Mouse (Mus musculus) liver, postnatal 0 days (tissue): ENCODE measurements around the gene Maco1. TPM values are rescaled to one million over a fixed set of nuclear protein-coding genes. Genes with fewer than 3 reads are reported as not detected.
"Not testable (repeated sequence)": the region's sequence is repeated elsewhere in the genome, so short reads cannot be mapped to it uniquely, and the experiment has no call there.

Source experiments
- ATAC-seq: fragments of 200-750 bp; cut with Nextera tagmentation; 2 replicates; pipeline ENCODE4 v1.8.0; 2017; ENCODE audit warnings: mild to moderate bottlenecking, moderate library complexity
- DNase-seq: peaks from one replicate; pipeline ENCODE4 v3.0.0-alpha.2; 2016
- H3K27ac ChIP-seq: fragments of 300-500 bp; sonication (generic); 2 replicates; pipeline ENCODE4 v1.5.1; 2014; ENCODE audit warnings: antibody characterized with exemption, moderate library complexity, mild to moderate bottlenecking, low read depth
- H3K27me3 ChIP-seq: fragments of 300-500 bp; sonication (generic); 2 replicates; pipeline ENCODE4 v1.6.1; 2014; ENCODE audit warnings: low read length, control low read depth, mixed read lengths; ENCODE audit not compliant: insufficient read depth
- H3K36me3 ChIP-seq: fragments of 300-500 bp; sonication (generic); replicated peaks from 2 replicates; pipeline ENCODE4 v1.6.1; 2014; ENCODE audit warnings: mild to moderate bottlenecking, control low read depth, low read length, moderate library complexity, mixed read lengths; ENCODE audit not compliant: insufficient read depth
- H3K4me1 ChIP-seq: fragments of 300-500 bp; sonication (generic); 2 replicates; pipeline ENCODE4 v1.6.1; 2014; ENCODE audit warnings: antibody characterized with exemption, mild to moderate bottlenecking, control low read depth; ENCODE audit not compliant: insufficient read depth
- H3K4me2 ChIP-seq: fragments of 300-500 bp; sonication (generic); 2 replicates; pipeline ENCODE4 v1.6.1; 2014; ENCODE audit warnings: low read depth, mild to moderate bottlenecking, low read length, moderate library complexity, mixed read lengths
- H3K4me3 ChIP-seq: fragments of 300-500 bp; sonication (generic); 2 replicates; pipeline ENCODE4 v1.5.1; 2014; ENCODE audit warnings: low read depth, low read length
- H3K9ac ChIP-seq: fragments of 300-500 bp; sonication (generic); replicated peaks from 2 replicates; pipeline ENCODE4 v1.6.1; 2014; ENCODE audit warnings: mild to moderate bottlenecking, moderate library complexity
- H3K9me3 ChIP-seq: fragments of 300-500 bp; sonication (generic); 2 replicates; pipeline ENCODE4 v1.6.1; 2016; ENCODE audit warnings: mild to moderate bottlenecking, control low read depth, low read length, mixed read lengths
- CTCF ChIP-seq: sonication (generic); IDR thresholded peaks from 2 replicates; pipeline ENCODE4 v1.5.1; 2016; ENCODE audit warnings: antibody characterized with exemption, low read depth
- EP300 ChIP-seq: IDR thresholded peaks from 2 replicates; pipeline ENCODE4 v1.6.1; 2016; ENCODE audit warnings: antibody characterized with exemption, low read depth, mild to moderate bottlenecking
- WGBS: fragments of 180-500 bp; shearing (Covaris S2); extraction: QIAGEN DNeasy Blood & Tissue Kit; methylation state at CpG from one replicate; pipeline ENCODE4 v1.1.7; 2014; ENCODE audit not compliant: insufficient replicate concordance; 5-methylcytosine and 5-hydroxymethylcytosine counted together
- polyA plus RNA-seq: library from polyadenylated mRNA; unstranded; fragments of >200 nt; fragmentation: Nextera tagmentation; extraction: Ambion mirVana; gene quantifications from 2 replicates; pipeline ENCODE4 v1.2.1, GENCODE M21; 2015

The Maco1 gene
- polyA plus RNA-seq, 1 experiment from 2014 or later: 14.6 TPM

DNA sequence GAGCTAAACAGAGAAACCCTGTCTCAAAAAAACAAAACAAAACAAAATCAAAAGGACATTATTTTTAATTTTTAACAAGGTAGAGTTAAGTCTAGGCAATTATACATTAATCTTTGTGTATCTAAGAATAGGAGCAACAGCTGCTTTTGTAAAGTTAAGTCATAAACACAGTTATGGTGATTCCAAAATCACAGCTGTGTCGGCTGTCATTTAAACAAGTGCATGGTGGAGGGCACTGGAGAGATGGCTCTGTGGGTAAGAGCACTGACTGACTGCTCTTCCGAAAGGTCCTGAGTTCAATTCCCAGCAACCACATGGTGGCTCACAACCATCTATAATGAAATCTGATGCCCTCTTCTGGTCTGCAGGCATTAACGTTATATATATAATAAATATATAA lies 21.2 kb downstream of the Maco1 start:
- no peak overlapping the region for H3K27ac ChIP-seq
- H3K4me1 ChIP-seq: no peaks in the 10 kb centered on the region
- H3K9me3 ChIP-seq: no peaks in the 10 kb centered on the region
- H3K36me3 ChIP-seq: peaks cover 52% of the 10 kb centered on the region
- H3K4me2 ChIP-seq: no peak overlapping the region
- no peak overlapping the region for H3K9ac ChIP-seq
- 94% methylated on average over 3 of the region's 3 CpGs for WGBS
- no peak for TF ChIP-seq CTCF
- no peak for TF ChIP-seq EP300
- no peaks in the 10 kb centered on the region for H3K27me3 ChIP-seq
- ATAC-seq: no peak
- no peak overlapping the region for H3K4me3 ChIP-seq
- DNase-seq: no peak

DNA sequence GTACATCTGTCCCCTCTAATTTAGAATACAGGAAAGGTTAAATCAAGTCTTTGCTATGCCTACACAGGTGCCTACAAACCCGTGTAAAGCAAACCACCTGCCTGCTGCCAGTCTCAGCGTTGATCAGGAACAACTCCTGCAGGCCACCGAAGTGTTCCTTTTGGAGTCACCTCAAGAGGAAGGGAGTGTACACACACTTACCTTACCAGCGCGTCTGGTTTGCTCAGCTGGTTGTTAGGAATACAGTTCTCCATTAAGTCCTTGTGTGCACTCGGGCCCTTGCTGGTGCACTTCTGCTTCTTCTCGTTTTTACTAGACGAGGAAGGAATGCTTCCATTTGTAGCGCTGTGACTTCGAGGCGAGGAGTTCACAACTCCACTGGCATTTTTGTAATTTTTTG lies 25.3 kb downstream of the Maco1 start:
- H3K9me3 ChIP-seq: no peaks in the 10 kb centered on the region
- H3K27me3 ChIP-seq: no peaks in the 10 kb centered on the region
- no peak overlapping the region for H3K4me2 ChIP-seq
- peaks cover 43% of the 10 kb centered on the region for H3K36me3 ChIP-seq
- ATAC-seq (no peak), DNase-seq (no peak)
- 81% methylated on average over 11 of the region's 11 CpGs for WGBS
- H3K27ac ChIP-seq: no peak overlapping the region
- no peak overlapping the region for H3K9ac ChIP-seq
- peaks cover 6% of the 10 kb centered on the region for H3K4me1 ChIP-seq
- TF ChIP-seq CTCF (no peak), EP300 (no peak)
- H3K4me3 ChIP-seq: no peak overlapping the region

DNA sequence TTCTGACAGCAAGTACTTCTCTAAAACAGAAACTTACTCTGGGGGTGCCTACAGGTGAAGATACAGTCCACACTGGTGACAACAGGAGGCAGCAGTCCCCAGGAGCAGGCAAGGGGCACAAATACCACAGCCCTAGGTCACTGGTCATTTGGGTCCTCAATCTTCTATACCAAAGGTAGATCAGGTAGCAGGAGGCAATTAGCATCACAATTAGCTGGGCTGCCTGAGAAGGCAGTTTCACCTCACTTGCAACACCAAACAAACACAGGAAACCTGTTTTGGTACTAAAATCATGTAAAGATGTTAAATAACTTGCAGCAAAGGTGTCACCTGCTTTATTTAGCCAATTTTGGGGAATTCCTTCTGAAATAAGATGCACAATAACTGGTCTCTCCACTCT lies 26.8 kb downstream of the Maco1 start:
- Histone ChIP-seq H3K4me1 (peaks cover 6% of the 10 kb centered on the region), H3K27ac (no peak overlapping the region), H3K4me2 (no peak overlapping the region), H3K9me3 (no peaks in the 10 kb centered on the region), H3K27me3 (no peaks in the 10 kb centered on the region), H3K4me3 (no peak overlapping the region), H3K36me3 (peaks cover 43% of the 10 kb centered on the region), H3K9ac (no peak overlapping the region)
- DNase-seq (no peak), ATAC-seq (no peak)
- TF ChIP-seq EP300 (no peak), CTCF (no peak)

DNA sequence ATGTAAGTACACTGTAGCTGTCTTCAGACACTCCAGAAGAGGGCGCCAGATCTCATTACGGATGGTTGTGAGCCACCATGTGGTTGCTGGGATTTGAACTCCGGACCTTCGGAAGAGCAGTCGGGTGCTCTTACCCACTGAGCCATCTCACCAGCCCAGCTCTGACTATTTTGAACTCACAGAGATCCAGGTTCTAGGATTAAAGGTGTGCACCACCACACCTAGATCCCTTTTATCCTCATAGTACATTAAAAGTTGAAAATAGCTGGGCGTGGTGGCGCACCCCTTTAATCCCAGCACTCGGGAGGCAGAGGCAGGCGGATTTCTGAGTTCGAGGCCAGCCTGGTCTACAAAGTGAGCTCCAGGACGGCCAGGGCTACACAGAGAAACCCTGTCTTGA lies 27.3 kb downstream of the Maco1 start:
- H3K27ac ChIP-seq, H3K9me3 ChIP-seq, H3K4me2 ChIP-seq, H3K4me3 ChIP-seq, H3K9ac ChIP-seq, H3K4me1 ChIP-seq, ATAC-seq, H3K27me3 ChIP-seq, DNase-seq: not testable (repeated sequence)
- peaks cover 41% of the 10 kb centered on the region for H3K36me3 ChIP-seq
- WGBS: 87% methylated on average over 8 of the region's 11 CpGs
- TF ChIP-seq CTCF: 0 out of 2 replicates have a peak, but pooled peaks have one; percentile 0

DNA sequence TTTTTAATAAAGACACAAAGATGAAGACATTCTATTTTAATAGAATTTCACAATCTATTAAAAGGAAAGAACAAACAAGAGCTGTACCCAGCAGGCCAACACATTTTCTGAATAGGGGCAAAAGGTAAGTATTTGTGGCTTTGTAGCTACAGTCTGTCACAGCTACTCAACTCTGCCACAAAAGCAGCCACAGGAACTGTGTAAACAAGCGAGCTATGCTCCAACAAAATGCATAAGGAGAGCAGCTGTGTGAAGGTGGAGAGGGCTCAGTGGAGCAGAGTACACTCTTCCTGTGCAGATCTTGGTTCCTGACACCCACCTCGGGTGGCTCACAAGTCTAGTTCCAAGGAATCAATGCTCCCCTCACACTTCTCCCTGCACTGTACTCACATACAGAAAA lies 29.6 kb downstream of the Maco1 start:
- 0 out of 2 replicates have a peak overlapping the region, but pooled peaks have one; percentile 29 for H3K27ac ChIP-seq
- no peaks in the 10 kb centered on the region for H3K9me3 ChIP-seq
- H3K4me2 ChIP-seq: no peak overlapping the region
- TF ChIP-seq EP300 (no peak), CTCF (no peak)
- 56% methylated on average over 2 of the region's 2 CpGs for WGBS
- no peak overlapping the region for H3K9ac ChIP-seq
- no peak for ATAC-seq
- H3K4me3 ChIP-seq: no peak overlapping the region
- H3K4me1 ChIP-seq: peaks cover 6% of the 10 kb centered on the region
- H3K36me3 ChIP-seq: peaks cover 37% of the 10 kb centered on the region
- no peaks in the 10 kb centered on the region for H3K27me3 ChIP-seq
- no peak for DNase-seq

DNA sequence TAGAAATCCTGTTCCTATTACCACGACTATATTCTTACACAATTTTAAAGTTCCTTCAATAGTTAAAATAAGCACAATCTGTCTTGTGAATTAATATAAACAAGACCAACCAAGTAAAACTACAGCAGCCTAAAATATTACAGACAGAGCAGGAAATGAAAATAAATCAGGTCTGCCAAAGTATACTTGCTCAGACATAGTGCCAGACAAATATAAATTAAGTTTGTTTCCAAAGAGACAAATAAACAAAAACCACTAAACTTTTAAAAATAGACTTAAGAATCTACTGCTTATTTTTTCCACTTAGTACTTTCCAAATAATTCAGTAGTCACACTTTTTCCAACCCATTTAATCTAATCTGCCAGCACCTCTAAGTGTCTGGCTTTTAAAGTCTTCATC lies 32.1 kb downstream of the Maco1 start:
- DNase-seq: no peak
- no peak for ATAC-seq
- Histone ChIP-seq H3K36me3 (peaks cover 15% of the 10 kb centered on the region; the same call in 1 of the 2 replicates), H3K4me3 (no peak overlapping the region), H3K9ac (no peak overlapping the region), H3K27me3 (no peaks in the 10 kb centered on the region), H3K4me2 (no peak overlapping the region), H3K4me1 (peaks cover 6% of the 10 kb centered on the region), H3K27ac (no peak overlapping the region), H3K9me3 (no peaks in the 10 kb centered on the region)
- WGBS: 65% methylated on average over 1 of the region's 1 CpGs
- TF ChIP-seq CTCF (no peak), EP300 (no peak)

DNA sequence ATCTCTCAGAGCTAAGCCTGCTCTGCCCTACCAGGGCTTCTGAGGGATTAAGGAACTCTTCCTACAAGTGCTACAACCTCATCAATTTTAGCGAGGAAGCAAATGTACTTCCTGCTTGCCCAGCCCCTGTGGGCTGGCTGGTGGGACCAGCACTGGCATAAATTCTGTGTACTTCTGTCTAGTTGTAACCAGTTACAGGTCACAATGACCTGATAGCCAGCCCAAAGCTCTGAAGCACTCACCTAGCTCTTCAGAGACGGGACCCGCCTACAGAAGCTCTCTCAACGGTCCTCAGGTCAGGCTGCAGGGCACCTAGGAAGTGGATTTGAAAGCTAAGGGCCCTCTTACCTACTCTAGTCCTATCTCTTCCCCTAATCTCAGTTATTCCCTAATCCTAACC lies 35.4 kb downstream of the Maco1 start:
- DNase-seq (no peak), ATAC-seq (no peak)
- no peak for TF ChIP-seq CTCF
- TF ChIP-seq EP300: no peak
- H3K36me3 ChIP-seq: peaks cover 10% of the 10 kb centered on the region; the same call in 1 of the 2 replicates
- H3K4me3 ChIP-seq: no peak overlapping the region
- H3K9me3 ChIP-seq: no peaks in the 10 kb centered on the region
- H3K4me2 ChIP-seq: no peak overlapping the region
- no peak overlapping the region for H3K9ac ChIP-seq
- 71% methylated on average over 4 of the region's 4 CpGs for WGBS
- 0 out of 2 replicates have a peak, but pooled peaks cover 2% of the 10 kb centered on the region for H3K4me1 ChIP-seq
- H3K27me3 ChIP-seq: no peaks in the 10 kb centered on the region
- no peak overlapping the region for H3K27ac ChIP-seq
